Mouse (Mus musculus): Measurements from ENCODE around the gene Spsb1. TPM values are rescaled to one million over a fixed set of nuclear protein-coding genes. Genes with fewer than 3 reads are reported as not detected.

Gene Spsb1
- polyA plus RNA-seq, 1 experiment from 2014 or later: 7.7 TPM

GRCm38 (mm10) chr4:149930755-149931154 lies 24.1 kb downstream of the Spsb1 start:
- Histone ChIP-seq H3K4me1 (no peaks in the 10 kb centered on the region), H3K9me3 (replicated peaks) (no peaks in the 10 kb centered on the region), H3K36me3 (no peaks in the 10 kb centered on the region), H3K9ac (replicated peaks) (no peak overlapping the region), H3K4me3 (replicated peaks) (no peak overlapping the region), H3K27ac (replicated peaks) (no peak overlapping the region), H3K4me2 (no peak overlapping the region), H3K27me3 (replicated peaks) (no peaks in the 10 kb centered on the region)
- ATAC-seq (ENCODE audit: low FRiP score): no peak
- 63% methylated on average over 3 of the region's 3 CpGs for WGBS

GRCm38 (mm10) chr4:149923014-149923413 lies 31.8 kb downstream of the Spsb1 start:
- H3K27ac ChIP-seq (replicated peaks): peak overlapping the region; percentile 15; the same call in 1 of the 2 replicates
- no peak for ATAC-seq (ENCODE audit: low FRiP score)
- H3K4me1 ChIP-seq: peaks cover 42% of the 10 kb centered on the region
- no peaks in the 10 kb centered on the region for H3K9me3 ChIP-seq (replicated peaks)
- H3K36me3 ChIP-seq: no peaks in the 10 kb centered on the region
- 75% methylated on average over 4 of the region's 5 CpGs for WGBS
- no peaks in the 10 kb centered on the region for H3K27me3 ChIP-seq (replicated peaks)
- H3K4me2 ChIP-seq: no peak overlapping the region
- no peak overlapping the region for H3K4me3 ChIP-seq (replicated peaks)
- no peak overlapping the region for H3K9ac ChIP-seq (replicated peaks)

- Histone ChIP-seq H3K36me3 (no peaks in the 10 kb centered on the region), H3K27me3 (replicated peaks) (no peaks in the 10 kb centered on the region), H3K4me1 (peaks cover 44% of the 10 kb centered on the region), H3K4me3 (replicated peaks) (no peak overlapping the region), H3K9me3 (replicated peaks) (no peaks in the 10 kb centered on the region), H3K9ac (replicated peaks) (no peak overlapping the region), H3K4me2 (no peak overlapping the region), H3K27ac (replicated peaks) (peak overlapping the region; percentile 68)
- 23% methylated on average over 14 of the region's 14 CpGs for WGBS
- ATAC-seq (ENCODE audit: low FRiP score): 0 out of 2 replicates have a peak, but pooled peaks have one; percentile 36
Observed at GRCm38 (mm10) chr4:149922121-149922718, 32.6 kb downstream of the Spsb1 start.

GRCm38 (mm10) chr4:149920886-149921285 lies 34.0 kb downstream of the Spsb1 start:
- Histone ChIP-seq H3K4me1 (peaks cover 44% of the 10 kb centered on the region), H3K27me3 (replicated peaks) (no peaks in the 10 kb centered on the region), H3K27ac (replicated peaks) (peak overlapping the region; percentile 9; the same call in 1 of the 2 replicates)

GRCm38 (mm10) chr4:149918455-149919070 lies 36.3 kb downstream of the Spsb1 start:
- Histone ChIP-seq H3K4me3 (replicated peaks) (no peak overlapping the region), H3K4me2 (no peak overlapping the region), H3K27me3 (replicated peaks) (no peaks in the 10 kb centered on the region), H3K9ac (replicated peaks) (no peak overlapping the region), H3K27ac (replicated peaks) (no peak overlapping the region), H3K36me3 (no peaks in the 10 kb centered on the region), H3K4me1 (peaks cover 50% of the 10 kb centered on the region), H3K9me3 (replicated peaks) (no peaks in the 10 kb centered on the region)
- WGBS: 86% methylated on average over 15 of the region's 15 CpGs
- no peak for ATAC-seq (ENCODE audit: low FRiP score)

More at GRCm38 (mm10) chr4:149920886-149921285, 34.0 kb downstream of the Spsb1 start:
- no peak for ATAC-seq (ENCODE audit: low FRiP score)
- H3K9ac ChIP-seq (replicated peaks): no peak overlapping the region
- H3K9me3 ChIP-seq (replicated peaks): no peaks in the 10 kb centered on the region
- no peak overlapping the region for H3K4me3 ChIP-seq (replicated peaks)
- H3K4me2 ChIP-seq: peak overlapping the region; percentile 22
- 23% methylated on average over 12 of the region's 12 CpGs for WGBS
- H3K36me3 ChIP-seq: no peaks in the 10 kb centered on the region

GRCm38 (mm10) chr4:149916831-149917230 lies 38.0 kb downstream of the Spsb1 start:
- H3K27me3 ChIP-seq (replicated peaks): no peaks in the 10 kb centered on the region
- H3K4me1 ChIP-seq: peaks cover 47% of the 10 kb centered on the region
- H3K27ac ChIP-seq (replicated peaks): no peak overlapping the region
- ATAC-seq (ENCODE audit: low FRiP score): no peak
- no peak overlapping the region for H3K4me3 ChIP-seq (replicated peaks)
- no peaks in the 10 kb centered on the region for H3K9me3 ChIP-seq (replicated peaks)
- no peak overlapping the region for H3K4me2 ChIP-seq
- no peaks in the 10 kb centered on the region for H3K36me3 ChIP-seq
- H3K9ac ChIP-seq (replicated peaks): no peak overlapping the region
- 85% methylated on average over 3 of the region's 3 CpGs for WGBS

GRCm38 (mm10) chr4:149913709-149914370 lies 41.0 kb downstream of the Spsb1 start:
- Histone ChIP-seq H3K36me3 (no peaks in the 10 kb centered on the region), H3K27ac (replicated peaks) (no peak overlapping the region)
- no peak for ATAC-seq (ENCODE audit: low FRiP score)

GRCm38 (mm10) chr4:149912451-149912850 lies 42.4 kb downstream of the Spsb1 start:
- WGBS: 56% methylated on average over 4 of the region's 4 CpGs
- no peak overlapping the region for H3K27ac ChIP-seq (replicated peaks)
- H3K4me1 ChIP-seq: peaks cover 33% of the 10 kb centered on the region
- ATAC-seq (ENCODE audit: low FRiP score): no peak
- no peak overlapping the region for H3K4me2 ChIP-seq
- no peak overlapping the region for H3K4me3 ChIP-seq (replicated peaks)
- H3K9me3 ChIP-seq (replicated peaks): no peaks in the 10 kb centered on the region
- H3K36me3 ChIP-seq: no peaks in the 10 kb centered on the region
- no peak overlapping the region for H3K9ac ChIP-seq (replicated peaks)
- H3K27me3 ChIP-seq (replicated peaks): no peaks in the 10 kb centered on the region

More at GRCm38 (mm10) chr4:149913709-149914370, 41.0 kb downstream of the Spsb1 start:
- no peak overlapping the region for H3K4me2 ChIP-seq
- WGBS: 81% methylated on average over 7 of the region's 7 CpGs
- no peaks in the 10 kb centered on the region for H3K9me3 ChIP-seq (replicated peaks)
- no peak overlapping the region for H3K4me3 ChIP-seq (replicated peaks)
- no peak overlapping the region for H3K9ac ChIP-seq (replicated peaks)
- peaks cover 38% of the 10 kb centered on the region for H3K4me1 ChIP-seq
- no peaks in the 10 kb centered on the region for H3K27me3 ChIP-seq (replicated peaks)

- no peak overlapping the region for H3K27ac ChIP-seq (replicated peaks)
- no peaks in the 10 kb centered on the region for H3K9me3 ChIP-seq (replicated peaks)
- 72% methylated on average over 4 of the region's 4 CpGs for WGBS
- H3K4me2 ChIP-seq: no peak overlapping the region
- H3K4me3 ChIP-seq (replicated peaks): no peak overlapping the region
- H3K9ac ChIP-seq (replicated peaks): no peak overlapping the region
- H3K36me3 ChIP-seq: no peaks in the 10 kb centered on the region
- no peak for ATAC-seq (ENCODE audit: low FRiP score)
- peaks cover 34% of the 10 kb centered on the region for H3K4me1 ChIP-seq
- no peaks in the 10 kb centered on the region for H3K27me3 ChIP-seq (replicated peaks)
Observed at GRCm38 (mm10) chr4:149910558-149910957, 44.3 kb downstream of the Spsb1 start.

- H3K36me3 ChIP-seq: no peaks in the 10 kb centered on the region
- no peak overlapping the region for H3K9ac ChIP-seq (replicated peaks)
- no peaks in the 10 kb centered on the region for H3K9me3 ChIP-seq (replicated peaks)
- H3K4me1 ChIP-seq: peaks cover 29% of the 10 kb centered on the region
- H3K4me3 ChIP-seq (replicated peaks): no peak overlapping the region
- H3K4me2 ChIP-seq: no peak overlapping the region
- WGBS: 91% methylated on average over 13 of the region's 13 CpGs
- ATAC-seq (ENCODE audit: low FRiP score): no peak
- H3K27ac ChIP-seq (replicated peaks): no peak overlapping the region
- no peaks in the 10 kb centered on the region for H3K27me3 ChIP-seq (replicated peaks)
Observed at GRCm38 (mm10) chr4:149909551-149909950, 45.3 kb downstream of the Spsb1 start.

- WGBS: 70% methylated on average over 7 of the region's 7 CpGs
- Histone ChIP-seq H3K4me2 (no peak overlapping the region), H3K27me3 (replicated peaks) (no peaks in the 10 kb centered on the region), H3K36me3 (no peaks in the 10 kb centered on the region), H3K9ac (replicated peaks) (no peak overlapping the region), H3K27ac (replicated peaks) (no peak overlapping the region), H3K9me3 (replicated peaks) (no peaks in the 10 kb centered on the region), H3K4me1 (peaks cover 24% of the 10 kb centered on the region), H3K4me3 (replicated peaks) (no peak overlapping the region)
- ATAC-seq (ENCODE audit: low FRiP score): no peak
Observed at GRCm38 (mm10) chr4:149908923-149909322, 45.9 kb downstream of the Spsb1 start.

GRCm38 (mm10) chr4:149907656-149908055 lies 47.2 kb downstream of the Spsb1 start:
- no peak for ATAC-seq (ENCODE audit: low FRiP score)
- no peaks in the 10 kb centered on the region for H3K9me3 ChIP-seq (replicated peaks)
- H3K27ac ChIP-seq (replicated peaks): no peak overlapping the region
- H3K36me3 ChIP-seq: no peaks in the 10 kb centered on the region
- WGBS: 59% methylated on average over 7 of the region's 7 CpGs
- no peak overlapping the region for H3K4me2 ChIP-seq
- no peak overlapping the region for H3K4me3 ChIP-seq (replicated peaks)
- H3K27me3 ChIP-seq (replicated peaks): no peaks in the 10 kb centered on the region
- H3K9ac ChIP-seq (replicated peaks): no peak overlapping the region
- peaks cover 18% of the 10 kb centered on the region for H3K4me1 ChIP-seq

All from neural tube, embryonic 15.5 days (tissue).